Mouse (Mus musculus) R1 (cell line): Measurements from ENCODE around the gene Vps8.

ENCODE experiments used
- DNase-seq: peaks from one replicate; pipeline ENCODE4 v3.0.0-alpha.2; 2018; ENCODE audit warnings: low read depth, low spot score

Gene Vps8

GRCm38 (mm10) chr16:21549751-21550150 lies 126.8 kb downstream of the Vps8 start:
- no peak for DNase-seq

DNA sequence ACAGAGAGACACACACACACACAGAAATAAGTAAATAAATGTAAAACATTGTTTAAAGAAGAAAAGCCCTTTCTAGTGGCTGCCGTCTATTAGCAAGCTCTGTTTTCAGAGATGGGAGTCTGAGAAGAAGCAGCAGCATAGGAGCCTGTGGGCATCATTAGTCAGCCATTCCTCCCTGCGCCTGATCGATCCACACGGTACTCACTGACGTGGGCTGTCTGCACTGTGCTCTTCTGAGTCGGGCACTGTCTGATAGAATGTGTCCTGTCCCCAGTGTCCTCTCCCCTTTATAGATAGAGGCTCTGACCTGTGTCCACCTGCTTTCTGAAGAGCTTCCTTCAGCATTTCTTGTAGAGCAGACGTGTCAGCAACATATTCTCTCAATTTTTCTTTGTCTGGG lies 127.5 kb downstream of the Vps8 start:
- DNase-seq, result no peak

- DNase-seq, result no peak
Observed at GRCm38 (mm10) chr16:21553506-21553905, 130.6 kb downstream of the Vps8 start.

GRCm38 (mm10) chr16:21562625-21563300 lies 139.8 kb downstream of the Vps8 start:
- DNase-seq, result no peak

DNA sequence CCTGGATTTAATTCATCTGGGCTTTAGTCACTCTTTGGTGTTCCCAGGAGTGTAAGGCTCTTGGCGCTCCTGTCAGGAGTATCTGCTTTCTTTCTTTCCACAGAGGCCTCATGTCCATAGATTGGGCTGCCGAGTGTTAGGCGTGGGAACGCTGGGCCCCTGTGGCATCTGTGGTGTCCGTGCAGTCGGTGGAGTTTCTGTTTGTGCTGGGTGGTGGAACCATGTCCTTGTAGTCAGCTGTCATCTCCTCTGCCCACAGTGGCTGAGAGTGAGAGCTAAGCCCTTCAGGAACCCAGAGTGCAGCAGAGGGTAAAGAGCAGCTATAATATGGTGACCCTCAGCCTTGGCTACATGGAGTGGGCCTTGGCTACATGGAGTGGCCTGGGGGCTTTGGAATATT lies 140.4 kb downstream of the Vps8 start:
- no peak for DNase-seq

DNA sequence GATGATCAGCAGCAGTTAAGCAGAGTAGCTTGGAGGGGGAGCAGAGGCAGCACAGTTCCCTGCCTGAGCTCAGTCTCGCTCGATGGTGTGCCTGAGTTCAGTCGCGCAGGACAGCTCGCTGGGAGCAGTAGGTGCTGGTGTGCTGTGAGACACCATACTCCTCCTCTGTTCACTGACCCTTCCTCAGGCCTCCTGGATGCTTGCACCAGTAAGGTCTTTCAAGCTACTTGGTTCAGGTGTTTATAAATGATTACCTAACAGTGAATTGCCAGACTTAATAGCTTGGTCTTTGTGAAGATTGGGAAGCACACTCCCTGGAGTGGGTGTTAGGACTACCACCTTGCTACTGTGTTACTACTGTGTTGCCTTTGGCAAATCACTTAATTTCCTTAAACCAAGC lies 144.2 kb downstream of the Vps8 start:
- DNase-seq, result no peak

DNA sequence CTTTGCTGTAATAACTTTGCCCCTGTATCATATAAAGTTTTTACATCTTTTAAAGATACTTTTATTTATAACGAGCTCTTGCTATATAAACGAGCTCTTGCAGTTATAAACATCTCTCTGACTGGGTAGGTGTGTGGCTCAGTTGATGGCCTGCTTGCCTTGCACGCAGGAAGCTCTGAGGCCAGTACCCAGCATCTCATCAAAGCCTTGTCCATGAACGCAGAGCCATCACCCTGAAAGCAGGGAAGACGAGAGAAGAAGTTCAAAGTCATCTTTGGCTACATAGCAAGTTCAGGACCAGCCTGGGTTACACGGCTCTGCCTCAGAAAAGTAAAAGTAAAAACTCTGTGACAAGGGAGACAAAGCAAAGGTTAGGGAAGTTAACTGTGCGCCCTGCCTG lies 147.0 kb downstream of the Vps8 start:
- no peak for DNase-seq

GRCm38 (mm10) chr16:21570786-21571185 lies 147.9 kb downstream of the Vps8 start:
- no peak for DNase-seq

DNA sequence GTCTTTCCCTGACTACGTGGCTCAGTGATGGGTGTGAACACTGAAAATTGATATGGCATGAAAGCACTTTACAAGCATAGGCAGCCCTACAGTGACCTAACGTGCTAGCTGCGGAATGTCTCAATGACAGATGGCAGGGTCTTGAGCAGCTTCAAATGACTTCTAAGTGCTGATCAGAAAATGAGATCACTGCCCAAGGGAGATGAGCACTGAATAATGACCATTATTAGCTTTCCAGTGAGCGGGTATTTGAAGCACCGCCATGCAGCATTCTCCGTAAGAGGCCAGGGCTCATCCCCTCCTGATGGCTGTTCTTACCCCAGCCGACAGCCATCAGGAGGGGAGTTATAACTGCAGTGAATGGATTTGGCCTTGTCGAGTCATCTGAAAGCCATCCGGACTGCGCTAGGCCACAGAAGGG lies 153.1 kb downstream of the Vps8 start:
- DNase-seq, result no peak

GRCm38 (mm10) chr16:21589110-21589509 lies 166.2 kb downstream of the Vps8 start:
- DNase-seq, result no peak

DNA sequence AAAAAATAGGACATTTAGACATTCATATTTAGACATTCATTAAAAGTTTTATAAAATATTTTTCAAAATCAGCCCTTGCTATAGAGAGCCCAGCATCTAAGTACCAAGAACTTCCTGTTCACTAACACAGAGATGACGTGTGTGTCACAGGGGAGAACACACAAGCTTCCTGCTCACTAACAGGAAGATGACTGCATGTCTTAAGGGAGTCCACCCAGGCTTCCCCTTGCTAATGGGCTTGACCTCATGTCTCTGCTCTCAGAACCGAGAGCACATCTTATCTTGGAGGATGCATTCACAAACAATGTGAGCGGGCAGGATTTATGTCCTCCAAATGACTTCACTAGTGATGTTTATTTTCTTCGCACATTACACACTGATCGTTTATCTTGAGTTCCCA lies 167.9 kb downstream of the Vps8 start:
- DNase-seq, result no peak

DNA sequence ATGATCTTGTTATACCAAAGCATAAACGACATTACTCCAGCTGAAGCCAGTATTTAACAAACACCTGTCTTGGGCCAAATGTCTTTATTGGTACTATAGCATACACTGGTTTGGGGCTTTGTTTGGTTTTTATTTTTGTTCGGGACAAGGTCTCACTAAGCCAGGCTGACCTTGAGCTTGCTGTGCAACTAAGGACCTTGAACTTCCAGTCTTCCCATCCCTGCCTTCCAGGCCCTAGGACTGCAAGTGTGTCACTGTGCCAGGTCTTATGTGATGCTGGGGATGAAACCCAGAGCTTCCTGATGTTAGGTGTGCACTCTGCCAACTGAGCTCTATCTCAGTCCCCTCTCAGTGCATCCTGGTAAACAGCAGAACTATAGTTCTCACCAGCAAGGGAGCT lies 168.6 kb downstream of the Vps8 start:
- no peak for DNase-seq

DNA sequence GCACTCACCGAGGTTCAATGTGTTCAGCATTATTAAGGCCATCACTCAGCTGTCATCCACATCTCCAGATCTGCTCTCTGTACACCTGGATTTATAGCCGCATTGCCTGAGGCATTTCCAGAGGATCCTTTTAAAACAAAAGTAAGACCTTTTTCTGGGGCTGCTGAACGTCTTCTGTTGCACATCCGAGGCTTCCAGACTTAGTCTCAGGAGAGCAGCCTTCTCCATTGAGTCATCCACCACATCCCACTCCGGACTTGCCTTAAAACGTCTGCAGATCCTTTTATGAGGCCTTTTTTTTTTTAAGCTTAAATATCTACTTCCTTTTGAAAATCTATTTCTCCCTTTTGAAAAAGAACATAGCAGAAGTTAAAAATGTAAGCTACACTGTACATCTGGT lies 172.6 kb downstream of the Vps8 start:
- no peak for DNase-seq

GRCm38 (mm10) chr16:21604354-21604753 lies 181.4 kb downstream of the Vps8 start:
- no peak for DNase-seq

- no peak for DNase-seq
Observed at GRCm38 (mm10) chr16:21606249-21607020, 183.5 kb downstream of the Vps8 start.

DNA sequence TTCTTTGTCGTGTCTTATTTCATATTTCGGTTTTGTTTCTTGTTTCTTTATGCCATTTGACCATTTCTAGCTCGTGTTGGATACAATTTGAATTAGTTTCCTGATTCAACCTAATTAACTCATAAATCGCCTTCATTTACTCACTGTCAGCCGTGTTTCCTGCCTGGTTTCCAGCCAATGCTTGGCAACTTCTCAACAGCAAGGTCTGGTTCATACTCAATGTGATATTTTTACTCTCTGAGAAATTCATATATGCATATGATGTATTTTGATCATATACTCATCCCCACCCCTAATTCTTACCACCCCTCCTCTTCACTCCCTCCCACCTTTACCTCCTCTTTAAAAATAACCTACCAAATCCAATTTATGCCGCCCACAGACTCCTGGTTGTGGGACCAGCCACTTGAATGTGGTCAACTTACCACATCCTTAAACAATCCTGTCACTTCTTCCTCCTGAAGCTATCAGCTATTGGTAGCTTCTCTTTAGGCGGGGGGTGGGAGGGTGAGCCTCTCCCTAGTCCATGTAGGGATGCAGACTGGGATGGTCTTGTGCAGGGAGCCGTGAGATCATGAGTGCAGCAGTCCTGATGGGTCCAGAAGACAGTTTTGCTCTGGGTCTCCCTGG lies 184.2 kb downstream of the Vps8 start:
- DNase-seq, result no peak

DNA sequence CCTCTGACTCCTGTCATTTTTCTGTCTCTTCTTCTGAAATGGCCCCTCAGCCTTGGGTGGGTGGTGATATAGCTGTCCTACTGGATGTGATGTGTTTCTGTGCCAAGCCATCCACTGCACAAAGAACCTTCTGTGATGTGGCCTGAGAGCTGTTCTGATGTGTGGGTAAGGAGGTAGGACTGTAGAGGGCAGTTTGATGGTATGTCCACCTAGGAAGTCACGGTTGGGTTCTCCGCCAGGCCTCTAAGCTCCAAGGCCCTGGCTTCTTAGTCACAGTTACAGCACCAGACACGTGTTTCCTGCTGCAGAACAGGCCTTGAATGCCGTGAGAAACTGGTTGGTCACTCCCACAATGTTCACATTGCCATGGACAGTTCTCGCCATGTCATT lies 184.7 kb downstream of the Vps8 start:
- DNase-seq, result no peak

DNA sequence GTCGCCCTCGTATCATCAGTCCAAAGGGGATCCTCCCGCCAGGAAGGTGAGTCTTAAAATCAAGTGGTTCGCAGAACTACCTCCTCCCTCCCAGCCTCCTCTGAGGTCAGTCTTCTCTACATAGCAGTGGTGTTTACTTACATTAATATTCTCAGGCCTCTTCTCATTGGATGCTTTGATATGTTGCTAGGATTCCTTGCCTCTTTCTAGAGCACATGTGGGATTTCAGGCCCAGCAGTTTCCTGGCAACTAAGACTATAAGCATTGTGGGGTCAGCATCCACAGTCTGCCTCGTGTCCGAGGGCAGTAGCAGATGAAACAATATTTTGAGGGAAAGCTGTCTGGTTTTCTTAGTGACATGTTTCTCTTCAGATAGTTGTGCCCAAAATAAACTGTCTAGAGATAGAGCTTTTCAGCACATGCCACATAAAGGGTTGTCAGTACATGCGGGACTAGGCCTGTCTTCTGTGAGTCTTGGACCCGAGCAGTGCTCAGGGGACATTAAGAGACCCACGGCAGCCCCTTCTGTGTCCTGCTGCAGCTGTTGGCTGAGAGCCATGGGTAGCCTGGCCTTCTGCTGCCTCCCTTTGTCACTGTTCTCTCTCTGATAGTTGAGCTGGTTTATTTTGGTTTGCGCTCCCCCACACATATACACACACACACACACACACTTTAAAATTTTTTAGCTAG lies 185.4 kb downstream of the Vps8 start:
- DNase-seq, result no peak

- no peak for DNase-seq
Observed at GRCm38 (mm10) chr16:21610473-21610872, 187.6 kb downstream of the Vps8 start.

DNA sequence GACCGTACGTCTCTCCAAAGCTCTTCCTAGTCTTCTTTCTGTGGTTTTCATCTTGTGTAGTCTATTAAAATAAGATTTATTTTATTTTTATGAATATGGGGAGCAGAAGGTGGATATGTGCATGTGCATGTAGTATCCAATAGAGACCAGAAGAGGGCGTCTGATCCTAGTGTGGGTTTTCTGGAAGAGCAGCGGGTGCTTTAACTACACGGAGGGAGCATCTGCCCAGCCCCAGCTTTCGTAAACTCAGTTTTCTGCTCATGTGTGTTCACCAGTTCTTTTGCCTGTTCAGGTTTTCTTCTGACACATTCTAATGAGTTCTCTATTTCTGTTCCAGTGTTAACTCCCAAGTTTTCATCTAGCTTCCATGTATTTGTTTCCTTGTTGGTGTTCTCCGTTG lies 192.9 kb downstream of the Vps8 start:
- peak; percentile 60 for DNase-seq

DNA sequence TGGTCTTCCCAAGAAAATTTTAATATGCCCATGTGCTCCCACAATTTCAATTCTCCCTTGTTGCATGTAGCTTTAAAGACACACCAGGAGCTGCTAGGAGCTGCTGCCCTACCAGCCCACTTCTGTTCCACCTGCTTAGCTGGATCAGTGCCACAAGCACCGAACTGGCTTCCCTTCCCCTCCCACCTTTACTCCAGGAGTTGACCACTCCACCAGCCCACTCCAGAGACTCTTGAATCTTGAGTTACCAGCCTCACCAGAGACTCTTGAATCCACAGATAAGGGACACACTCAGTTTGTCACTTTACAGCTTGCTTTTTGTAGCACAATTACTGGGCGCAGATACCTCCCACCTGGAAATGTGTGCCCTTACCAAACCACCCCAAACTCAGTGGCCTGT lies 197.7 kb downstream of the Vps8 start:
- DNase-seq, result no peak
